Mouse (Mus musculus) frontal cortex, postnatal 36 days (tissue): ENCODE results near the gene Hmgn3.
"Not testable (repeated sequence)": the region's sequence is repeated elsewhere in the genome, so short reads cannot be mapped to it uniquely, and the experiment has no call there.

Source experiments
- DNase-seq, 2 experiments: peaks; one replicate each; pipeline ENCODE4 v3.0.0; 2022; ENCODE audit warnings: low spot score in 2 of 2

Gene Hmgn3

GRCm38 (mm10) chr9:83146446-83147188 is at the start of gene Hmgn3:
Gene Hmgn3 (minus strand): TSS chr9:83146685.
- DNase-seq: peak; percentile 96 to 97

DNA sequence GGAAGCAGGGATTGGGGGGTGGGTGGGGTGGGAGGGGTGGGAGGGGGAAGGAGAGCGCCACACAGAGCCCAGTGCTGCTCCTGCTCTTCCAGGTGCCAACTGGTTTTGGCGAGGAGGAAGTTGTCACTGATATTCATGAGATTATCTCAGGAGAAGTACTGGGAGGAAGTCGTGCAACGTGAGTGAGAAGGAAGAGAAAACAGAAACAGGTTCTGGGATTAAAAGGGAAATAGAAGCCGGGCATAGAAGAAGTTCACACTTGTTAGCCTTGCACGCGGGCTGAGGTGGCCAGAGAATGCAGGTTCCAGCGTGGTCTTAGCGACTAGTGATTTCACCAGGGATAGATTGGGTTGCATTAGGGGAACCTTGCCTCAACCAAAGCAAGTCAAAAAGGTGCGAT is 49.3 kb upstream of the Hmgn3 start:
- DNase-seq: no peak

DNA sequence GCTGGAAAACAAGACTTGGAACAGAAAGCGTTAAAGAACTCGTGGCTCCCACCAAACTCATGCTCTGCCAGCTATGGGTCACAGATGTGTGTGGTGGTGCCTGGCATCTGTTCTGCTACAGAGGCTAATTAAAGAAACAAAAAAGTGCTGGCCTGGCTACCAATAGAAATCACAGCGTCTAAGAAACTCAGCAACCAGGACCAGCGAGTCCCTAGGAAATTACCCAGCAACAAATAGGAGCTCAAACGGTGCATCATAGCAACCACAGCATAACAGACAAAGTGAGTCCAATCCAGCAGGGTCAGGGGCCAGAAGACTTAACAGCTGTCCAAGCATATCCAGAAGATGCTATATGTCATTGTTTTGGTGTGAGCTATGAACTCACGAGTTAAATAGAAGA is 48.5 kb upstream of the Hmgn3 start:
- peak in 1 of 2 experiments; percentile 3 for DNase-seq

GRCm38 (mm10) chr9:83187752-83188151 is 41.3 kb upstream of the Hmgn3 start:
- no peak for DNase-seq

- peak; percentile 85 to 89 for DNase-seq
Measured at GRCm38 (mm10) chr9:83145591-83146445, 667 bp downstream of the Hmgn3 start.

- DNase-seq: no peak
Measured at GRCm38 (mm10) chr9:83129831-83130230, 16.7 kb downstream of the Hmgn3 start.

DNA sequence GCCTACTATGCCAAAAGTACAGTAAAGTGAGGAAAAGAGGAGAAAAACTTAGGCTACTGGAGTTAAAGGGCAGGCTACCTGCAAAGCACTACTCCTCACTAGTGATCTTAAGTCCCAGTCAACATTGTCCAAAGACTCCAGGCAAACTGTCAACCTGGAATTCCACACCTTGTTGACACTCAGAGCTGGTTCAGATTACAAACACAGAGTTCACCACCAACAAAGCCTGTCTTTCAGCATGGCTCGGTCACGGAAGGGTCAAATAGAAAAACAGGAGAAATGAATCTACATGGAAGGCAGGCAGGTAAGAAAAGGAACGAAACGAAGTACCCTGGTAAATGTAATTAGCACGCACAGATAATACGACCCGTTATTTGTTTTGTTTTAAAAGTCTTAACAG is 18.6 kb downstream of the Hmgn3 start:
- DNase-seq: no peak

- DNase-seq: not testable (repeated sequence)
Measured at GRCm38 (mm10) chr9:83126482-83126881, 20.0 kb downstream of the Hmgn3 start.

- DNase-seq: no peak
Measured at GRCm38 (mm10) chr9:83119211-83119610, 27.3 kb downstream of the Hmgn3 start.

GRCm38 (mm10) chr9:83117486-83117885 is 29.0 kb downstream of the Hmgn3 start:
- DNase-seq: no peak

DNA sequence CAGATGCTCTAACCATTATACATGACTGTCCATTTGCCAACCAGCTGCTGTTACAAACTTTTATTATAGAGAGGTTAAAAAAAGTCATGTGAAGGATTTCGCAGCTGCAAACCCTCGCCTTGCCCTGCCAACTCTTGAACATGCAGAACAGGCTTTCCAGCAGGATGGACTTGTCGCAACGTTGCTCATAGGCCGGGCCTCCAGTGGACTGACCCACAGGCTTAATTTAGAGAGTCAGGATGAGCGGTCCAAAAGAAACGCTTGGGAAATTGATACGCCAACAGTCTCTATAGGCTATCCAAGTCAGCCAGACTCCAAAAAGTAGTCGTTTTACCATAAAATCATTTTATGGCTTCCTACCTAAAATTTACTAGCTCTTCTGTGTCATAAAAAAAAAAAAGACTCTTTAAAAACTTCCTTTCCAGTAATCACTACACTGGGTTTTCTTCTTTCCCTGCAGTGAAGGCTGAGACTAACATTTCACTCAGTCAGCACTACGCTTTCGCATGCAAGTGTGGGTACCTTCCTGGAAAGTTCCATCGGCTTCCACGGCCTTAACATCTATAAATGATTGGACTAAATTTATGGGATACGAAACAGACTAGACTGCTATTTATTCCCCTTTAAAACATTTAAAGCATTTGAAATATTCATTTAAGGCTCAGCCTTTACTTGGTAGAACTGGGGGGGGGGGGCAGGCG is 29.6 kb downstream of the Hmgn3 start:
- no peak for DNase-seq

DNA sequence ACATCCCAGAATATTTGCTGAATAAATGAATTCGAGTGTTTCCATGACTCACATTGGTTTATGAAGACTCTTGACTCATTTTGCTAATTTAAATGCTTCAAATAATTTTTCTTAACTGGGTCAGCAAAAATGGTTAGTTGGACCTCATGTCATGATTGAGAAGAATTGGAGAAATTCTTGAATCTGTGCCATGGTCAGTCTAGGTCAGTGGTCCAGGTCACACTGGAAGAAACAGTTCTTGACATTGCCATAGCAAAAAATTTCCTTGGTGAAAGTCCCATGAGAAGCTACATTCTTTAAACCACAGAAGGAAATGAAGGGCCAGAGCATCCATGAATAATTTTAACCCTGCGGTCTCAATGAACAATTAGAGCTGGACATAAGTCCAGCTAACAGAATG is 30.8 kb downstream of the Hmgn3 start:
- DNase-seq: no peak

DNA sequence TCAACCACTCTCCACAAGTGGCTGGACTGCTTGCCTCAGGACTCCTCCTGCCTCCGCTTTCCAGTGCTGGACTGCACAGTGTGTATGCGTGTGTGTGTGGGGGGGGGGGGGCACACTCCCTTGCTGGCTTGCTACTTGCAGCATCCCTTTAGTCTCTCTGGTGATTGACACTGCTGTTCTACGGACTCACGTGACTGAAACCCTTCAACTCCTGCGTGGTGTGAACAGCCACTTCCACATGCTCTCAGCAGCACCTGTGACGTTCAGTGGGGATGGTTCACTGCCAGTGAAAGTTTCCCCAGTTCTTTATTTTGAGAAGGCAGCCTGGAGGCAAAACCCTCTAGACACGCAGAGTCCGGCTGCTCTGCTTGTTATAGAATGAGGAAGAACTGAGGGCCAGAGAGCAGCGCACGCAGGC is 32.7 kb downstream of the Hmgn3 start:
- DNase-seq: no peak

DNA sequence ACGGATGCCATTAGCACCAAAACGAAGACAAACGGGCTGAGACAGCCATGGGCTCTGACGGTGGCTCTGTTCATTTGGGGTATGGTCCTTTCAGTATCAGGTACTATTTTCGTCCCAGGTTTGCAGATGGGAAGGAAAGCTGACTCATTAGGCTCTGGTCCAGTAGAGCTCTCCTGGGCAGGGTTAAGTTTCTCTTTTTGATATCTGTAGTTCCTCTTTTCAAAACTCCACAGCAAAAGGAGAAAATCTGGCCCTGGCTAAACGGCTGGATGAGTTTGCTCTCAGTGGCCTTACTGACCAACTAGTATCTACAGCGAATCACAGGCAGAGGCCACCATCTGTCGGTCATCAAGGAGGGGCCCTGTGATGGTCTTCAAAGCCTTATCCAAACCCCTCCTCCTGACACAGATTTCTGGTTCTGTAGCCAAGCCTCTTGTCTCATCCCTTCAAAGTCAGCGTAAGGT is 34.1 kb downstream of the Hmgn3 start:
- no peak for DNase-seq

GRCm38 (mm10) chr9:83111789-83112188 is 34.7 kb downstream of the Hmgn3 start:
- no peak for DNase-seq

GRCm38 (mm10) chr9:83111117-83111686 is 35.3 kb downstream of the Hmgn3 start:
- DNase-seq: no peak

DNA sequence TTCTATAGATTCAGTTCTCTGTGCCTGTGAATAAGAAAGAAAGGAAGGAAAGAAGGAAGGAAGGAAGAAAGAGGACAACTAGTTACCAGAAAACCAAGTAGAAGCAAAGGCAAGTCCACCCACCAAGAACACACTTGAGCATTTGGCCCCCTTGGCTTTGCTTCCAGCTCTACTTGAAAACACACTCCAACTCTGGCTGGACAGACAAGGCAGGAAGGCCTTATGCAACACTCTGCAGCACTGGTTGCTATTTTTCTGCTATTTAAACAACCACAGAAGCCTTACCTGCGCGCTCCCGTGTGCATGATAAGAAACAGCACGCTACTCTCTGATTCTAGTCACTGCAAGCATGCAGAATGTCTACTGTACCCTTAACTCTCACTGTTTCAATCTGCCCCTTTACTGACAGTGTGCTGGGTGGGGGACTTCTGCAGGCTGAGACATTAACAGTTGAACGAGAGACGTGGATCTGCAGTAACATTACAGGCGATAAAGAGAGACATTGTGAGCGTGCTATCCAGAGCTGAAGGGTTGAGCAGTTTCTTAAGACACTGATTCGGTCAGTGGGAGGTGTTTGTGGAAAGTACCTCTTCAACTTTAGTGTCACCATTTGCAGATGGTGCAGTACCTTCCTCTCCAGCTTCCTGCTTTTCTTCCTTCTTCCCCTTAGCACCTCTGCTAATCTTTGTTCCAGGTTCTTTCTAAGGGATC is 35.9 kb downstream of the Hmgn3 start:
- DNase-seq: no peak

GRCm38 (mm10) chr9:83109705-83110104 is 36.8 kb downstream of the Hmgn3 start:
- DNase-seq: no peak

GRCm38 (mm10) chr9:83108821-83109220 is 37.7 kb downstream of the Hmgn3 start:
- DNase-seq: no peak

DNA sequence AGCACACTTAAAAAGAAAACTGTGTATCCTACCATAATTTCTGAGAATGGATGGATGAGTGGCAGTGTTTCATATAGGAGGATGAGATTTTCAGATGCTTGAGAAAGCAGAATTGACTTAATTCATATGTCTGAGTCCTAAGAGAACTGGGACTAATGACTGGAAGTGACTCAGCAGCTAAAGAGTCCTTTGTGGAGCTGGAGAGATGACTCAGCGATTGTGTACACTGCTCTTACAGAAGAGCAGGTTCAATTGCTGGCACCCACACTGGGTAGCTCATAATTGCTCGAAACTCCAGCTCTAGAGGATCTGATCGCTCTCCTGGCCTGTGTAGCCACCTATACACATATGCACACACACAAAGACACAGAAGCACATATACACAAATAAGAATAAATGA is 42.7 kb downstream of the Hmgn3 start:
- no peak for DNase-seq

- no peak for DNase-seq
Measured at GRCm38 (mm10) chr9:83101691-83102090, 44.8 kb downstream of the Hmgn3 start.
